Mouse (Mus musculus) neural tube, embryonic 13.5 days (tissue): ENCODE results near the gene Cntnap1. TPM values are rescaled to one million over a fixed set of nuclear protein-coding genes. Genes with fewer than 3 reads are reported as not detected.

ENCODE experiments used
- ATAC-seq: fragments of 200-750 bp; cut with Nextera tagmentation; 2 replicates; pipeline ENCODE4 v1.8.0; 2017; ENCODE audit warnings: low read depth, mild to moderate bottlenecking, moderate TSS enrichment, moderate library complexity
- H3K27ac ChIP-seq: fragments of 300-500 bp; sonication (generic); replicated peaks from 2 replicates; pipeline ENCODE4 v1.5.1; 2015; ENCODE audit warnings: moderate library complexity, mild to moderate bottlenecking, inconsistent platforms
- H3K27me3 ChIP-seq: fragments of 300-500 bp; sonication (generic); 2 replicates; pipeline ENCODE4 v1.6.1; 2015; ENCODE audit warnings: mild to moderate bottlenecking, inconsistent platforms
- H3K36me3 ChIP-seq: fragments of 300-500 bp; sonication (generic); 2 replicates; pipeline ENCODE4 v1.6.1; 2015; ENCODE audit warnings: mild to moderate bottlenecking, inconsistent platforms
- H3K4me1 ChIP-seq: fragments of 300-500 bp; sonication (generic); replicated peaks from 2 replicates; pipeline ENCODE4 v1.6.1; 2015; ENCODE audit warnings: inconsistent platforms
- H3K4me2 ChIP-seq: fragments of 300-500 bp; sonication (generic); 2 replicates; pipeline ENCODE4 v1.6.1; 2015; ENCODE audit warnings: inconsistent platforms, mild to moderate bottlenecking, moderate library complexity
- H3K4me3 ChIP-seq: fragments of 300-500 bp; sonication (generic); 2 replicates; pipeline ENCODE4 v1.5.1; 2015; ENCODE audit warnings: mild to moderate bottlenecking, inconsistent platforms
- H3K9ac ChIP-seq: fragments of 300-500 bp; sonication (generic); 2 replicates; pipeline ENCODE4 v1.6.1; 2015; ENCODE audit warnings: moderate library complexity, mild to moderate bottlenecking, inconsistent platforms
- H3K9me3 ChIP-seq: fragments of 300-500 bp; sonication (generic); 2 replicates; pipeline ENCODE4 v1.6.1; 2016; ENCODE audit warnings: inconsistent platforms
- WGBS: fragments of 180-500 bp; shearing (Covaris S2); methylation state at CpG from one replicate; pipeline ENCODE4 v1.1.7; 2015; 5-methylcytosine and 5-hydroxymethylcytosine counted together
- polyA plus RNA-seq: library from polyadenylated mRNA; unstranded; fragments of >200 nt; fragmentation: Nextera tagmentation; extraction: Ambion mirVana; gene quantifications from 2 replicates; pipeline ENCODE4 v1.2.1, GENCODE M21; 2015

The Cntnap1 gene
- polyA plus RNA-seq, 1 experiment from 2014 or later, result 5.1 TPM

- Histone ChIP-seq H3K4me3 (no peak overlapping the region), H3K4me1 (peaks cover 6% of the 10 kb centered on the region; the same call in 1 of the 2 replicates), H3K27ac (no peak overlapping the region), H3K4me2 (no peak overlapping the region), H3K9me3 (no peaks in the 10 kb centered on the region), H3K9ac (0 out of 2 replicates have a peak overlapping the region, but pooled peaks have one; percentile 45), H3K36me3 (peaks cover 10% of the 10 kb centered on the region), H3K27me3 (peaks cover 27% of the 10 kb centered on the region)
- WGBS, result 76% methylated on average over 14 of the region's 14 CpGs
- no peak for ATAC-seq
Measured at GRCm38 (mm10) chr11:101182771-101183517, 12.6 kb downstream of the Cntnap1 start.

- Histone ChIP-seq H3K9me3 (no peaks in the 10 kb centered on the region), H3K4me1 (peaks cover 18% of the 10 kb centered on the region), H3K27ac (no peak overlapping the region), H3K4me3 (no peak overlapping the region), H3K36me3 (peaks cover 10% of the 10 kb centered on the region), H3K27me3 (peaks cover 9% of the 10 kb centered on the region), H3K9ac (no peak overlapping the region), H3K4me2 (no peak overlapping the region)
- ATAC-seq, result no peak
- WGBS, result 88% methylated on average over 12 of the region's 12 CpGs
Measured at GRCm38 (mm10) chr11:101184984-101185383, 14.7 kb downstream of the Cntnap1 start.

GRCm38 (mm10) chr11:101185441-101185840, 15.1 kb downstream of the Cntnap1 start:
- WGBS, result 93% methylated on average over 4 of the region's 4 CpGs

GRCm38 (mm10) chr11:101186526-101187247, 16.4 kb downstream of the Cntnap1 start:
- peaks cover 10% of the 10 kb centered on the region for H3K36me3 ChIP-seq
- H3K27ac ChIP-seq, result no peak overlapping the region
- H3K27me3 ChIP-seq, result peaks cover 9% of the 10 kb centered on the region
- H3K4me3 ChIP-seq, result no peak overlapping the region
- H3K4me2 ChIP-seq, result no peak overlapping the region
- H3K9me3 ChIP-seq, result no peaks in the 10 kb centered on the region
- WGBS, result 86% methylated on average over 27 of the region's 27 CpGs
- no peak overlapping the region for H3K9ac ChIP-seq
- peaks cover 35% of the 10 kb centered on the region for H3K4me1 ChIP-seq
- ATAC-seq, result no peak

More at GRCm38 (mm10) chr11:101185441-101185840, 15.1 kb downstream of the Cntnap1 start:
- H3K4me3 ChIP-seq, result no peak overlapping the region
- no peaks in the 10 kb centered on the region for H3K9me3 ChIP-seq
- H3K27ac ChIP-seq, result no peak overlapping the region
- H3K9ac ChIP-seq, result no peak overlapping the region
- no peak for ATAC-seq
- H3K4me2 ChIP-seq, result no peak overlapping the region
- H3K4me1 ChIP-seq, result peaks cover 23% of the 10 kb centered on the region
- peaks cover 9% of the 10 kb centered on the region for H3K27me3 ChIP-seq
- peaks cover 10% of the 10 kb centered on the region for H3K36me3 ChIP-seq

GRCm38 (mm10) chr11:101187541-101187940, 17.2 kb downstream of the Cntnap1 start:
- WGBS, result 92% methylated on average over 5 of the region's 5 CpGs
- H3K9ac ChIP-seq, result no peak overlapping the region
- peaks cover 35% of the 10 kb centered on the region for H3K4me1 ChIP-seq
- ATAC-seq, result no peak
- no peak overlapping the region for H3K4me2 ChIP-seq
- no peak overlapping the region for H3K27ac ChIP-seq
- peaks cover 5% of the 10 kb centered on the region; the same call in 1 of the 2 replicates for H3K27me3 ChIP-seq
- H3K36me3 ChIP-seq, result peaks cover 10% of the 10 kb centered on the region
- no peak overlapping the region for H3K4me3 ChIP-seq
- H3K9me3 ChIP-seq, result no peaks in the 10 kb centered on the region

GRCm38 (mm10) chr11:101188166-101188805, 18.0 kb downstream of the Cntnap1 start:
- peak overlapping the region; percentile 84; the same call in 1 of the 2 replicates for H3K27ac ChIP-seq
- 88% methylated on average over 11 of the region's 11 CpGs for WGBS
- no peak for ATAC-seq

GRCm38 (mm10) chr11:101189495-101190180, 19.3 kb downstream of the Cntnap1 start:
- H3K4me3 ChIP-seq, result no peak overlapping the region
- no peak overlapping the region for H3K4me2 ChIP-seq
- H3K27ac ChIP-seq, result peak overlapping the region; percentile 84
- H3K27me3 ChIP-seq, result no peaks in the 10 kb centered on the region
- peak overlapping the region; percentile 41; the same call in 1 of the 2 replicates for H3K9ac ChIP-seq
- peaks cover 20% of the 10 kb centered on the region for H3K36me3 ChIP-seq
- peaks cover 35% of the 10 kb centered on the region for H3K4me1 ChIP-seq
- ATAC-seq, result peak; percentile 69
- 7% methylated on average over 6 of the region's 6 CpGs for WGBS
- H3K9me3 ChIP-seq, result no peaks in the 10 kb centered on the region

More at GRCm38 (mm10) chr11:101188166-101188805, 18.0 kb downstream of the Cntnap1 start:
- Histone ChIP-seq H3K9me3 (no peaks in the 10 kb centered on the region), H3K27me3 (no peaks in the 10 kb centered on the region), H3K4me1 (peaks cover 35% of the 10 kb centered on the region), H3K4me3 (no peak overlapping the region), H3K36me3 (peaks cover 10% of the 10 kb centered on the region), H3K4me2 (no peak overlapping the region), H3K9ac (no peak overlapping the region)

- ATAC-seq, result 0 out of 2 replicates have a peak, but pooled peaks have one; percentile 38
- no peak overlapping the region; the same call in 1 of the 2 replicates for H3K9ac ChIP-seq
- H3K9me3 ChIP-seq, result no peaks in the 10 kb centered on the region
- 17% methylated on average over 8 of the region's 8 CpGs for WGBS
- H3K36me3 ChIP-seq, result peaks cover 27% of the 10 kb centered on the region
- no peaks in the 10 kb centered on the region for H3K27me3 ChIP-seq
- H3K4me2 ChIP-seq, result no peak overlapping the region
- H3K4me3 ChIP-seq, result no peak overlapping the region
- peaks cover 35% of the 10 kb centered on the region for H3K4me1 ChIP-seq
- peak overlapping the region; percentile 84 for H3K27ac ChIP-seq
Measured at GRCm38 (mm10) chr11:101190181-101190912, 20.0 kb downstream of the Cntnap1 start.

GRCm38 (mm10) chr11:101190913-101191907, 20.9 kb downstream of the Cntnap1 start:
- H3K9ac ChIP-seq, result no peak overlapping the region
- 39% methylated on average over 17 of the region's 17 CpGs for WGBS

GRCm38 (mm10) chr11:101191919-101192470, 21.7 kb downstream of the Cntnap1 start:
- Histone ChIP-seq H3K4me2 (no peak overlapping the region), H3K9ac (no peak overlapping the region), H3K9me3 (no peaks in the 10 kb centered on the region), H3K4me3 (no peak overlapping the region), H3K27me3 (no peaks in the 10 kb centered on the region), H3K27ac (no peak overlapping the region), H3K4me1 (peaks cover 35% of the 10 kb centered on the region), H3K36me3 (peaks cover 35% of the 10 kb centered on the region)
- WGBS, result 81% methylated on average over 4 of the region's 4 CpGs
- ATAC-seq, result no peak

More at GRCm38 (mm10) chr11:101190913-101191907, 20.9 kb downstream of the Cntnap1 start:
- H3K9me3 ChIP-seq, result no peaks in the 10 kb centered on the region
- H3K27ac ChIP-seq, result peak overlapping the region; percentile 84
- no peaks in the 10 kb centered on the region for H3K27me3 ChIP-seq
- H3K4me2 ChIP-seq, result no peak overlapping the region
- no peak for ATAC-seq
- peaks cover 35% of the 10 kb centered on the region for H3K36me3 ChIP-seq
- H3K4me3 ChIP-seq, result no peak overlapping the region
- peaks cover 35% of the 10 kb centered on the region for H3K4me1 ChIP-seq
